Mouse (Mus musculus) kidney, adult 2 months (tissue): ENCODE data around the gene Slc15a4. TPM values are rescaled to one million over a fixed set of nuclear protein-coding genes. Genes with fewer than 3 reads are reported as not detected.

Experiments
- DNase-seq: peaks from one replicate; pipeline ENCODE4 v3.0.0; 2021
- H3K27ac ChIP-seq: fragments of 200-500 bp; 2 replicates; pipeline ENCODE4 v1.5.1; 2012; ENCODE audit warnings: low read depth, low read length, control low read depth, inconsistent platforms; ENCODE audit not compliant: insufficient read depth
- H3K27me3 ChIP-seq: fragments of 200-500 bp; replicated peaks from 2 replicates; pipeline ENCODE4 v1.6.1; 2012; ENCODE audit warnings: mild to moderate bottlenecking, moderate library complexity, low read length, inconsistent platforms; ENCODE audit not compliant: control insufficient read depth, insufficient read depth
- H3K36me3 ChIP-seq: fragments of 200-500 bp; 2 replicates; pipeline ENCODE4 v1.6.1; 2012; ENCODE audit warnings: mild to moderate bottlenecking, moderate library complexity, low read length, inconsistent platforms; ENCODE audit not compliant: control insufficient read depth, insufficient read depth
- H3K4me1 ChIP-seq: fragments of 200-500 bp; 2 replicates; pipeline ENCODE4 v1.6.1; 2011; ENCODE audit warnings: low read length; ENCODE audit not compliant: control insufficient read depth, insufficient read depth
- H3K4me3 ChIP-seq: fragments of 200-500 bp; 2 replicates; pipeline ENCODE4 v1.5.1; 2011; ENCODE audit warnings: mild to moderate bottlenecking, low read depth, low read length, control low read depth; ENCODE audit not compliant: insufficient read depth
- CTCF ChIP-seq: fragments of 200-500 bp; conservative IDR thresholded peaks from 2 replicates; pipeline ENCODE4 v1.5.1; 2011; ENCODE audit warnings: low read depth, mild to moderate bottlenecking, control low read depth, low read length, moderate library complexity, mixed read lengths; ENCODE audit not compliant: insufficient read depth, insufficient read length
- POLR2A ChIP-seq: fragments of 200-500 bp; IDR thresholded peaks from one replicate; pipeline ENCODE4 v1.6.1; 2011; ENCODE audit warnings: low read depth, low read length, control low read depth
- WGBS: fragments of 180-500 bp; shearing (Covaris S2); methylation state at CpG from one replicate; pipeline ENCODE4 v1.1.7; 2018; 5-methylcytosine and 5-hydroxymethylcytosine counted together
- polyA plus RNA-seq: library from polyadenylated mRNA; depleted of rRNA; stranded (reverse); fragments of >200 nt; gene quantifications from 2 replicates; pipeline ENCODE4 v1.2.3, GENCODE M21; 2012

Gene Slc15a4
- polyA plus RNA-seq, 1 experiment = 20.6 TPM

- no peak for DNase-seq
- Histone ChIP-seq H3K27me3 (no peaks in the 10 kb centered on the region), H3K27ac (peak overlapping the region; percentile 90; the same call in 1 of the 2 replicates), H3K4me3 (no peak overlapping the region), H3K36me3 (no peaks in the 10 kb centered on the region), H3K4me1 (no peaks in the 10 kb centered on the region; the same call in 1 of the 2 replicates)
- TF ChIP-seq POLR2A = no peak
- 77% methylated on average over 2 of the region's 2 CpGs for WGBS
These were observed 5.5 kb upstream of the Slc15a4 start for GRCm38 (mm10) chr5:127638177-127638576.

DNA sequence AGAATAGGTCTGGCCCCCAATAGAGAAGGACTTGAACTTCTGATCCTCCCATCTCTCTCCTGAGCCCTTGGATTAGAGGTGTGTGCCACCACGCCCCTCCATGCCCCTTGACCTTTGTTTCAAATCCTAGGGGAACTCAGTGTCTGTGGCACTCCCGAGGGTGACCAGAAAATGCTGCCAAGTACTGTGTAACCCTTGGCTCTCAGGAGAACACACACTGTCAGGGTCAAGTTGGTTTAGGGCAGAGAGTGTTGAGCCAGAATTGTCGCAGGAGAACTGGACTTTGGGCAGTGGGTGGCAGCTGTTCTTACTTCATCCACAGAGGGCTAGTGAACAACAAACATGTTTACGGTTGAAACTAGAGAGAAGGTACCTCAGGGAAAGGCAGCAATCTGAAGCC, 4.9 kb upstream of the Slc15a4 start:
- DNase-seq = peak; percentile 89
- Histone ChIP-seq H3K4me3 (no peak overlapping the region), H3K27me3 (no peaks in the 10 kb centered on the region), H3K36me3 (no peaks in the 10 kb centered on the region), H3K4me1 (no peaks in the 10 kb centered on the region; the same call in 1 of the 2 replicates), H3K27ac (peak overlapping the region; percentile 90; the same call in 1 of the 2 replicates)
- TF ChIP-seq CTCF (no peak), POLR2A (no peak)
- 41% methylated on average over 4 of the region's 4 CpGs for WGBS

- peak; percentile 78 for DNase-seq
- WGBS = 65% methylated on average over 7 of the region's 7 CpGs
- no peaks in the 10 kb centered on the region; the same call in 1 of the 2 replicates for H3K4me1 ChIP-seq
- no peaks in the 10 kb centered on the region for H3K27me3 ChIP-seq
- no peak overlapping the region for H3K4me3 ChIP-seq
- H3K36me3 ChIP-seq = no peaks in the 10 kb centered on the region
- peak overlapping the region; percentile 7; the same call in 1 of the 2 replicates for H3K27ac ChIP-seq
- TF ChIP-seq POLR2A = no peak
- no peak for TF ChIP-seq CTCF
These were observed 969 bp upstream of the Slc15a4 start for GRCm38 (mm10) chr5:127633666-127634065.

- TF ChIP-seq POLR2A (no peak), CTCF (no peak)
- 16% methylated on average over 4 of the region's 4 CpGs for WGBS
- 0 out of 2 replicates have a peak overlapping the region, but pooled peaks have one; percentile 8 for H3K4me3 ChIP-seq
- no peaks in the 10 kb centered on the region for H3K36me3 ChIP-seq
- H3K27me3 ChIP-seq = no peaks in the 10 kb centered on the region
- H3K27ac ChIP-seq = peak overlapping the region; percentile 49
- H3K4me1 ChIP-seq = no peaks in the 10 kb centered on the region; the same call in 1 of the 2 replicates
- DNase-seq = peak; percentile 70
These were observed 491 bp upstream of the Slc15a4 start for GRCm38 (mm10) chr5:127633188-127633587.

GRCm38 (mm10) chr5:127631671-127632070, 1.0 kb downstream of the Slc15a4 start:
- TF ChIP-seq POLR2A = no peak
- TF ChIP-seq CTCF = no peak
- H3K4me1 ChIP-seq = no peaks in the 10 kb centered on the region
- H3K4me3 ChIP-seq = no peak overlapping the region
- no peaks in the 10 kb centered on the region for H3K27me3 ChIP-seq
- WGBS = 16% methylated on average over 5 of the region's 5 CpGs
- H3K36me3 ChIP-seq = no peaks in the 10 kb centered on the region
- DNase-seq = no peak
- no peak overlapping the region for H3K27ac ChIP-seq

DNA sequence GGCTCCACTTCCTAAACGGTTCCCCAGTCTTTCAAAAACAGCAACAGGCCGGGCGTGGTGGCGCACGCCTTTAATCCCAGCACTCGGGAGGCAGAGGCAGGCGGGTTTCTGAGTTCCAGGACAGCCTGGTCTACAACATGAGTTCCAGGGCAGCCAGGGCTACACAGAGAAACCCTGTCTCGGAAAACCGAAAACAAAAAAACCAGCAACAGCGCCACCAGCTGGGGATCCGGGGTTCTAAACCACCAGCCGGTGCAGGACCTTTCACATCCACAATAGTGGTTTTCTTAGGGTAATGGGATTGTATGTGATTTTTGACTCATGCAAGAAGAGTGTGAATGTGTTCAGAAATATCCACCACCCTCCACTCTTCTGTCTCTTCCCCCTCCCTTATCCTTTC, 5.5 kb downstream of the Slc15a4 start:
- TF ChIP-seq POLR2A (no peak), CTCF (no peak)
- H3K4me1 ChIP-seq = no peaks in the 10 kb centered on the region
- 87% methylated on average over 12 of the region's 12 CpGs for WGBS
- H3K27me3 ChIP-seq = no peaks in the 10 kb centered on the region
- H3K36me3 ChIP-seq = no peaks in the 10 kb centered on the region
- no peak overlapping the region for H3K4me3 ChIP-seq
- H3K27ac ChIP-seq = no peak overlapping the region
- no peak for DNase-seq

DNA sequence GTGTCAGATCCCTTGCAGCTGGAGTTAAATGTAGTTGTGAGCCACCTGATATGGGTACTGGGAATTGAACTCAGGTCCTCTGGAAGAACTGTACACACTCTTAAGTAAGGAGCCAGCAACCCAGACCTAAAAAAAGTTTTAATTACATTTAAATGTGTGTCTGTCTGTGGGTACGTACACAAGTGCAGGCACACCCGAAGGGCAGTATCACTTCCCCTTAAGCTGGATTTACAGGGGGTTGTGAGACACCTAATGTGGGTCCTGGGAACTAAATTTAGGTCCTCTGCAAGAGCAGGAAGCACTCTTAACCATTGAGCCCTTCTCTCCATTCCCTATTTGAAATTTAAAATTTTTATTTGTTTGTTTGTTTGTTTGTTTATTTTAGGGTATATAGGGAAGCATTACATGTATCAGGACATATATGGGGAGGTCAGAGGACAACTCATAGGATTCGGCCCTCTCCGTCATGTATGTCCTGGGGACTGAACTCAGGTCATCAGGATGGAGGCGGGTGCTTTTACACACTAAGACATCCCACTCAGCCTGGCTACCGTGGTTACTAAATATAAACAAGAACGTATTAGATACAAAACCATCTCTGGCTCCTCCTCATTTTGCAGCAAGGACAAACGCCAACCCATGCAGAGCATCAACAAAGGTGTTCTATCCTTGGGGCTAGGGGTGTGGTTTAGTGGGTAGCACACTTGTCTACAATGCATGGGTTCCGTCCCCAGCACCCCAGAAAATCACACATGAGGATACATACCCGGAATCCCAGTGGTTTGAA, 8.1 kb downstream of the Slc15a4 start:
- H3K4me3 ChIP-seq = no peak overlapping the region
- 82% methylated on average over 10 of the region's 10 CpGs for WGBS
- H3K4me1 ChIP-seq = no peaks in the 10 kb centered on the region
- TF ChIP-seq CTCF = no peak
- TF ChIP-seq POLR2A = no peak
- H3K36me3 ChIP-seq = no peaks in the 10 kb centered on the region
- H3K27me3 ChIP-seq = no peaks in the 10 kb centered on the region
- H3K27ac ChIP-seq = no peak overlapping the region
- no peak for DNase-seq
